Mouse (Mus musculus): ENCODE data around the gene Prkd2.

Gene Prkd2

GRCm38 (mm10) chr7:16826571-16826970 lies 16.1 kb upstream of the Prkd2 start:
- DNase-seq (ENCODE audit: low spot score) = no peak

- no peak for DNase-seq (ENCODE audit: low spot score)
These were observed 15.4 kb upstream of the Prkd2 start for GRCm38 (mm10) chr7:16827274-16827673.

GRCm38 (mm10) chr7:16830449-16830848 lies 12.3 kb upstream of the Prkd2 start:
- no peak for DNase-seq (ENCODE audit: low spot score)

- no peak for DNase-seq (ENCODE audit: low spot score)
These were observed 4.5 kb upstream of the Prkd2 start for GRCm38 (mm10) chr7:16837916-16838803.

- no peak for DNase-seq (ENCODE audit: low spot score)
These were observed 3.8 kb upstream of the Prkd2 start for GRCm38 (mm10) chr7:16838804-16839426.

GRCm38 (mm10) chr7:16839427-16840108 lies 3.1 kb upstream of the Prkd2 start:
- DNase-seq (ENCODE audit: low spot score) = no peak

GRCm38 (mm10) chr7:16840109-16840491 lies 2.6 kb upstream of the Prkd2 start:
- no peak for DNase-seq (ENCODE audit: low spot score)

- DNase-seq (ENCODE audit: low spot score) = no peak
These were observed 1.6 kb upstream of the Prkd2 start for GRCm38 (mm10) chr7:16841078-16841477.

GRCm38 (mm10) chr7:16841561-16842560 lies 841 bp upstream of the Prkd2 start:
- no peak for DNase-seq (ENCODE audit: low spot score)

GRCm38 (mm10) chr7:16843441-16844171 lies 904 bp downstream of the Prkd2 start:
- DNase-seq (ENCODE audit: low spot score) = peak; percentile 48

- no peak for DNase-seq (ENCODE audit: low spot score)
These were observed 2.0 kb downstream of the Prkd2 start for GRCm38 (mm10) chr7:16844696-16845071.

- DNase-seq (ENCODE audit: low spot score) = no peak
These were observed 2.5 kb downstream of the Prkd2 start for GRCm38 (mm10) chr7:16845072-16845819.

GRCm38 (mm10) chr7:16845820-16846167 lies 3.1 kb downstream of the Prkd2 start:
- DNase-seq (ENCODE audit: low spot score) = no peak

GRCm38 (mm10) chr7:16846775-16847174 lies 4.1 kb downstream of the Prkd2 start:
- DNase-seq (ENCODE audit: low spot score) = no peak

GRCm38 (mm10) chr7:16847507-16847906 lies 4.8 kb downstream of the Prkd2 start:
- no peak for DNase-seq (ENCODE audit: low spot score)

GRCm38 (mm10) chr7:16848579-16848978 lies 5.9 kb downstream of the Prkd2 start:
- peak; percentile 61 for DNase-seq (ENCODE audit: low spot score)

GRCm38 (mm10) chr7:16851636-16852035 lies 8.9 kb downstream of the Prkd2 start:
- no peak for DNase-seq (ENCODE audit: low spot score)

- no peak for DNase-seq (ENCODE audit: low spot score)
These were observed 10.7 kb downstream of the Prkd2 start for GRCm38 (mm10) chr7:16853302-16853831.

GRCm38 (mm10) chr7:16858336-16858735 lies 15.6 kb downstream of the Prkd2 start:
- DNase-seq (ENCODE audit: low spot score) = peak; percentile 44
